Mouse (Mus musculus): Measurements from ENCODE around the gene Aqp1. TPM values are rescaled to one million over a fixed set of nuclear protein-coding genes. Genes with fewer than 3 reads are reported as not detected.

Aqp1 gene
- polyA plus RNA-seq, 1 experiment = 1.9 TPM

- TF ChIP-seq CTCF (IDR thresholded peaks at IDR 0.05; ENCODE audit: control insufficient read depth, insufficient read depth, insufficient replicate concordance, low read depth, low read length) (no peak), POLR2A (IDR thresholded peaks at IDR 0.05; ENCODE audit: control insufficient read depth, low read depth, low read length) (no peak)
- H3K4me3 ChIP-seq (ENCODE audit: control insufficient read depth, low read depth, low read length) = no peak overlapping the region
- no peaks in the 10 kb centered on the region; the same call in 1 of the 2 replicates for H3K36me3 ChIP-seq (ENCODE audit: control insufficient read depth, insufficient read depth, low read length)
- H3K4me1 ChIP-seq (ENCODE audit: control insufficient read depth, insufficient read depth, low read length) = no peaks in the 10 kb centered on the region; the same call in 1 of the 2 replicates
- H3K27ac ChIP-seq (ENCODE audit: control insufficient read depth, insufficient read depth, low read depth, low read length) = no peak overlapping the region
- no peaks in the 10 kb centered on the region for H3K27me3 ChIP-seq (ENCODE audit: control insufficient read depth, insufficient read depth, low read length)
These were observed 14.7 kb upstream of the Aqp1 start for GRCm38 (mm10) chr6:55321518-55321917.

DNA sequence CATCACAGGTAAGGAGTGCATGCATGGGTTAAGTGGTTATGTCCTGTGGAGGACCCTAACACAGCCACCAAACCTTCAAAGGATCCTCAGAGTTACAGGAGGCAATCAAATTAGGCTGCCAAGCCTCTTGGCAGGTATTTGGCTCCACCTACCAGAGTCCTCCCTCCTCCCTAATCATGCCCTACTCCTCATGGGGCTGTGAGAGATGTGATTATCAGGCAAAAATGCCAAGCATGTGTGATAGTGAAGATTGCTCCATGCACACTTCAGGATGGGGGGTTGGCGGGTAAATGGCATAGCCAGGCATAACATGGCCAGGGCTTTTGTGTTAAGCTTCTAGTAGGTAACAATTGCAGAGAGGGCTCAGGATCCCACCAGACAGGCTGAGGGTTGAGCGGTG lies 13.3 kb upstream of the Aqp1 start:
- TF ChIP-seq POLR2A (IDR thresholded peaks at IDR 0.05; ENCODE audit: control insufficient read depth, low read depth, low read length) (no peak), CTCF (IDR thresholded peaks at IDR 0.05; ENCODE audit: control insufficient read depth, insufficient read depth, insufficient replicate concordance, low read depth, low read length) (no peak)
- Histone ChIP-seq H3K27ac (ENCODE audit: control insufficient read depth, insufficient read depth, low read depth, low read length) (no peak overlapping the region), H3K4me1 (ENCODE audit: control insufficient read depth, insufficient read depth, low read length) (peaks cover 2% of the 10 kb centered on the region), H3K27me3 (ENCODE audit: control insufficient read depth, insufficient read depth, low read length) (no peaks in the 10 kb centered on the region), H3K36me3 (ENCODE audit: control insufficient read depth, insufficient read depth, low read length) (no peaks in the 10 kb centered on the region; the same call in 1 of the 2 replicates), H3K4me3 (ENCODE audit: control insufficient read depth, low read depth, low read length) (no peak overlapping the region)

GRCm38 (mm10) chr6:55323908-55324634 lies 12.2 kb upstream of the Aqp1 start:
- TF ChIP-seq CTCF (IDR thresholded peaks at IDR 0.05; ENCODE audit: control insufficient read depth, insufficient read depth, insufficient replicate concordance, low read depth, low read length) (no peak), POLR2A (IDR thresholded peaks at IDR 0.05; ENCODE audit: control insufficient read depth, low read depth, low read length) (no peak)

DNA sequence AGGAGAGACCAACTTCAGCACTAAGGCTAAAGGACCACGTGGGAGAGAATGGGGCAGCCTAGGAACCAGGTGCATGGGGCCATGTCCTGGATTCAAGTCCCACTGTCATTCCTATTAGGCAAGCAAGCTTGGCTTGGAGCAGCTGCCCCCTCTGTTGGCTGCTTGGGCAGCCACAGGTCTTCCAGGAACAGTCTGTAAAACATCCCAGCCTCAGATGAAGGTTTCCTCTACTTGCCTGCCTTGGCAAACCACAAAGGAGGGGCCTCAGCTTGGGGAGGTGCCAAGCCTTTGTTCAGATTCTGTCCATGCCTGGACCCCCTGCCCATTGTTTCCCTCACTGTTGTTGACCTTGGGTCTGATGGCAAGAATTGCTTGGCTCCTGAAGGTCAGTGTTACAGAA lies 11.4 kb upstream of the Aqp1 start:
- Histone ChIP-seq H3K4me1 (ENCODE audit: control insufficient read depth, insufficient read depth, low read length) (peaks cover 2% of the 10 kb centered on the region), H3K36me3 (ENCODE audit: control insufficient read depth, insufficient read depth, low read length) (no peaks in the 10 kb centered on the region), H3K4me3 (ENCODE audit: control insufficient read depth, low read depth, low read length) (no peak overlapping the region), H3K27me3 (ENCODE audit: control insufficient read depth, insufficient read depth, low read length) (no peaks in the 10 kb centered on the region), H3K27ac (ENCODE audit: control insufficient read depth, insufficient read depth, low read depth, low read length) (no peak overlapping the region)
- no peak; the same call in 1 of the 2 replicates for TF ChIP-seq CTCF (IDR thresholded peaks at IDR 0.05; ENCODE audit: control insufficient read depth, insufficient read depth, insufficient replicate concordance, low read depth, low read length)
- no peak for TF ChIP-seq POLR2A (IDR thresholded peaks at IDR 0.05; ENCODE audit: control insufficient read depth, low read depth, low read length)

More at GRCm38 (mm10) chr6:55323908-55324634, 12.2 kb upstream of the Aqp1 start:
- no peaks in the 10 kb centered on the region for H3K27me3 ChIP-seq (ENCODE audit: control insufficient read depth, insufficient read depth, low read length)
- no peaks in the 10 kb centered on the region for H3K36me3 ChIP-seq (ENCODE audit: control insufficient read depth, insufficient read depth, low read length)
- H3K4me3 ChIP-seq (ENCODE audit: control insufficient read depth, low read depth, low read length) = no peak overlapping the region
- peaks cover 2% of the 10 kb centered on the region for H3K4me1 ChIP-seq (ENCODE audit: control insufficient read depth, insufficient read depth, low read length)
- no peak overlapping the region for H3K27ac ChIP-seq (ENCODE audit: control insufficient read depth, insufficient read depth, low read depth, low read length)

- Histone ChIP-seq H3K4me1 (ENCODE audit: control insufficient read depth, insufficient read depth, low read length) (peaks cover 2% of the 10 kb centered on the region), H3K36me3 (ENCODE audit: control insufficient read depth, insufficient read depth, low read length) (no peaks in the 10 kb centered on the region), H3K4me3 (ENCODE audit: control insufficient read depth, low read depth, low read length) (no peak overlapping the region), H3K27me3 (ENCODE audit: control insufficient read depth, insufficient read depth, low read length) (no peaks in the 10 kb centered on the region), H3K27ac (ENCODE audit: control insufficient read depth, insufficient read depth, low read depth, low read length) (no peak overlapping the region)
- TF ChIP-seq POLR2A (IDR thresholded peaks at IDR 0.05; ENCODE audit: control insufficient read depth, low read depth, low read length) = no peak
- TF ChIP-seq CTCF (IDR thresholded peaks at IDR 0.05; ENCODE audit: control insufficient read depth, insufficient read depth, insufficient replicate concordance, low read depth, low read length) = no peak
These were observed 9.9 kb upstream of the Aqp1 start for GRCm38 (mm10) chr6:55326299-55326698.

DNA sequence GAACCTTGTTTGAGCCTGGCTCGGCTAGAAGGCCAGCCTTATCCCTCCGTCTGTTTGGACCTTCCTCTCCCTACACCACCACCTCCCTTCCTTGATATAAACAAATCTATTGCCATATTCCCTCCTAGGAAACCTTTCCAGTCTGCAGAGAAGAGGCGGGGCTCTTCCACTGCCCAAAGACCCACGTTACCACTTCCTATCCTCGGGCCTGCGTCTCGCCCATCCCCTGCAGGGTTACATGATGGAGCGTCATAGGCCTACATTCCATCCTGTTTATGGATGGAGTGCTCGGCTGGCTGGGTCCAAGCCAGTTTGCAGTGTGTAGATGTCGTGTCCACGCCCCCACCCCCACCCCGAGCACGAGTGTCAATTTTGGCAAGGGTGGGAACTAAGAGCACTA lies 8.9 kb upstream of the Aqp1 start:
- Histone ChIP-seq H3K27ac (ENCODE audit: control insufficient read depth, insufficient read depth, low read depth, low read length) (no peak overlapping the region), H3K4me1 (ENCODE audit: control insufficient read depth, insufficient read depth, low read length) (peaks cover 2% of the 10 kb centered on the region)

DNA sequence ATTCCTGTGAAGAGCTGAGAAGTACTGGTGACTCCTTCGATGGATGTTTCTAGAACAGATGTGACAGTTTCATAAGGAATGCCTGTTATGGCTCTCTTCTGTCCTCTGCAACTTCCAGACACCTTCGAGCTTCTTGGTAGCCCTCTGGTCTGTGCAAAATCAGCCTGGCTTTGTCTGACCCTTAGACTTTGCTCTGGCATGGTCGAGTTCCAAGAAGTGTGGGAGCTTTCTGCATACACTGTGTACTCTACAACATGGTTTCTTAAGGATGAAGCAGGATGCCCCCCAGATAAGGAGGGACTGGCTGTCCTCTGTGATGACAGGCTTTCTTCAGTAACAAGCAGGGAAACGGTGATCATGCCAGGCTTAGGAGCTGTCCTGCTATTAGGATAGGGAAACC lies 8.1 kb upstream of the Aqp1 start:
- peaks cover 2% of the 10 kb centered on the region for H3K4me1 ChIP-seq (ENCODE audit: control insufficient read depth, insufficient read depth, low read length)
- no peaks in the 10 kb centered on the region for H3K27me3 ChIP-seq (ENCODE audit: control insufficient read depth, insufficient read depth, low read length)
- no peaks in the 10 kb centered on the region for H3K36me3 ChIP-seq (ENCODE audit: control insufficient read depth, insufficient read depth, low read length)
- H3K4me3 ChIP-seq (ENCODE audit: control insufficient read depth, low read depth, low read length) = no peak overlapping the region
- TF ChIP-seq POLR2A (IDR thresholded peaks at IDR 0.05; ENCODE audit: control insufficient read depth, low read depth, low read length) (no peak), CTCF (IDR thresholded peaks at IDR 0.05; ENCODE audit: control insufficient read depth, insufficient read depth, insufficient replicate concordance, low read depth, low read length) (no peak)
- H3K27ac ChIP-seq (ENCODE audit: control insufficient read depth, insufficient read depth, low read depth, low read length) = no peak overlapping the region

More for the DNA sequence above, 8.9 kb upstream of the Aqp1 start:
- H3K27me3 ChIP-seq (ENCODE audit: control insufficient read depth, insufficient read depth, low read length) = no peaks in the 10 kb centered on the region
- no peak overlapping the region for H3K4me3 ChIP-seq (ENCODE audit: control insufficient read depth, low read depth, low read length)
- TF ChIP-seq POLR2A (IDR thresholded peaks at IDR 0.05; ENCODE audit: control insufficient read depth, low read depth, low read length) (no peak), CTCF (IDR thresholded peaks at IDR 0.05; ENCODE audit: control insufficient read depth, insufficient read depth, insufficient replicate concordance, low read depth, low read length) (no peak)
- no peaks in the 10 kb centered on the region for H3K36me3 ChIP-seq (ENCODE audit: control insufficient read depth, insufficient read depth, low read length)
